Mouse (Mus musculus) ES-E14 (cell line): ENCODE measurements around the gene Blm.

ENCODE experiments used
- CHD2 ChIP-seq: IDR thresholded peaks from 2 replicates; pipeline ENCODE4 v1.6.1; 2014; ENCODE audit warnings: mild to moderate bottlenecking, low read depth, low read length, inconsistent platforms
- HCFC1 ChIP-seq: IDR thresholded peaks from 2 replicates; pipeline ENCODE4 v1.6.1; 2012; ENCODE audit warnings: low read length, inconsistent platforms, borderline replicate concordance; ENCODE audit not compliant: insufficient read depth

GRCm38 (mm10) chr7:80439032-80439760 lies 95.7 kb downstream of the Blm start:
- TF ChIP-seq CHD2 (no peak), HCFC1 (no peak)
